Mouse (Mus musculus) lung, postnatal 10 days (tissue): Measurements from ENCODE around the gene Zfp637.
"Not testable (repeated sequence)": the region's sequence is repeated elsewhere in the genome, so short reads cannot be mapped to it uniquely, and the experiment has no call there.

Source experiments
- DNase-seq: peaks from one replicate; pipeline ENCODE4 v3.0.0; 2021

Zfp637 gene

GRCm38 (mm10) chr6:117840686-117841510 lies at the start of gene Zfp637:
TSS of gene Zfp637 (plus strand) at chr6:117841180.
- peak; percentile 95 for DNase-seq

GRCm38 (mm10) chr6:117795251-117795650 lies 45.7 kb upstream of the Zfp637 start:
- no peak for DNase-seq

- DNase-seq, result no peak
Observed at GRCm38 (mm10) chr6:117800824-117801223, 40.2 kb upstream of the Zfp637 start.

- DNase-seq, result no peak
Observed at GRCm38 (mm10) chr6:117801801-117802200, 39.2 kb upstream of the Zfp637 start.

- DNase-seq, result no peak
Observed at GRCm38 (mm10) chr6:117807756-117808155, 33.2 kb upstream of the Zfp637 start.

- no peak for DNase-seq
Observed at GRCm38 (mm10) chr6:117809816-117810215, 31.2 kb upstream of the Zfp637 start.

- no peak for DNase-seq
Observed at GRCm38 (mm10) chr6:117810717-117811116, 30.3 kb upstream of the Zfp637 start.

GRCm38 (mm10) chr6:117811256-117811655 lies 29.7 kb upstream of the Zfp637 start:
- DNase-seq, result no peak

GRCm38 (mm10) chr6:117814681-117815080 lies 26.3 kb upstream of the Zfp637 start:
- DNase-seq, result no peak

GRCm38 (mm10) chr6:117817108-117817541 lies 23.9 kb upstream of the Zfp637 start:
- DNase-seq, result no peak

GRCm38 (mm10) chr6:117820327-117820726 lies 20.7 kb upstream of the Zfp637 start:
- DNase-seq, result no peak

- DNase-seq, result peak; percentile 82
Observed at GRCm38 (mm10) chr6:117825369-117825768, 15.6 kb upstream of the Zfp637 start.

- peak; percentile 73 for DNase-seq
Observed at GRCm38 (mm10) chr6:117828273-117828672, 12.7 kb upstream of the Zfp637 start.

- DNase-seq, result no peak
Observed at GRCm38 (mm10) chr6:117841511-117841955, 553 bp downstream of the Zfp637 start.

- no peak for DNase-seq
Observed at GRCm38 (mm10) chr6:117844597-117844996, 3.6 kb downstream of the Zfp637 start.

GRCm38 (mm10) chr6:117846671-117847070 lies 5.7 kb downstream of the Zfp637 start:
- not testable (repeated sequence) for DNase-seq

- DNase-seq, result no peak
Observed at GRCm38 (mm10) chr6:117847772-117848171, 6.8 kb downstream of the Zfp637 start.

GRCm38 (mm10) chr6:117848577-117848976 lies 7.6 kb downstream of the Zfp637 start:
- no peak for DNase-seq

GRCm38 (mm10) chr6:117851747-117852146 lies 10.8 kb downstream of the Zfp637 start:
- no peak for DNase-seq

GRCm38 (mm10) chr6:117857990-117858389 lies 17.0 kb downstream of the Zfp637 start:
- DNase-seq, result no peak

- no peak for DNase-seq
Observed at GRCm38 (mm10) chr6:117861848-117862247, 20.9 kb downstream of the Zfp637 start, which contains the start of gene Zfp239. TSS of gene Zfp239 (plus strand) at chr6:117862100.

GRCm38 (mm10) chr6:117862465-117862864 lies 21.5 kb downstream of the Zfp637 start:
- no peak for DNase-seq

GRCm38 (mm10) chr6:117862899-117863620 lies 22.1 kb downstream of the Zfp637 start:
- DNase-seq, result peak; percentile 46

GRCm38 (mm10) chr6:117863751-117864150 lies 22.8 kb downstream of the Zfp637 start:
- DNase-seq, result no peak
